Mouse (Mus musculus) testis, adult 2 months (tissue): Measurements from ENCODE around the gene Rapgef2. TPM values are rescaled to one million over a fixed set of nuclear protein-coding genes. Genes with fewer than 3 reads are reported as not detected.

Experiments used
- H3K27ac ChIP-seq: fragments of 200-500 bp; 2 replicates; pipeline ENCODE4 v1.5.1; 2012; ENCODE audit warnings: low read depth, low read length; ENCODE audit not compliant: control insufficient read depth, insufficient read depth
- H3K27me3 ChIP-seq: fragments of 200-500 bp; 2 replicates; pipeline ENCODE4 v1.6.1; 2012; ENCODE audit warnings: mild to moderate bottlenecking, low read length, moderate library complexity; ENCODE audit not compliant: control insufficient read depth, insufficient read depth
- H3K36me3 ChIP-seq: fragments of 200-500 bp; 2 replicates; pipeline ENCODE4 v1.6.1; 2012; ENCODE audit warnings: mild to moderate bottlenecking, low read length; ENCODE audit not compliant: control insufficient read depth, insufficient read depth
- H3K4me1 ChIP-seq: fragments of 200-500 bp; 2 replicates; pipeline ENCODE4 v1.6.1; 2012; ENCODE audit warnings: low read length; ENCODE audit not compliant: control insufficient read depth, insufficient read depth
- H3K4me3 ChIP-seq: fragments of 200-500 bp; 2 replicates; pipeline ENCODE4 v1.5.1; 2012; ENCODE audit warnings: low read depth, mild to moderate bottlenecking, low read length, moderate library complexity, mixed read lengths; ENCODE audit not compliant: control insufficient read depth
- CTCF ChIP-seq: fragments of 200-500 bp; IDR thresholded peaks from 2 replicates; pipeline ENCODE4 v1.5.1; 2012; ENCODE audit warnings: low read depth, mild to moderate bottlenecking, inconsistent platforms, low read length, moderate library complexity; ENCODE audit not compliant: control insufficient read depth, insufficient read depth, insufficient replicate concordance
- POLR2A ChIP-seq: fragments of 200-500 bp; IDR thresholded peaks from 2 replicates; pipeline ENCODE4 v1.6.1; 2012; ENCODE audit warnings: low read depth, mild to moderate bottlenecking, inconsistent platforms, low read length, moderate library complexity; ENCODE audit not compliant: control insufficient read depth
- polyA plus RNA-seq: library from polyadenylated mRNA; depleted of rRNA; stranded (reverse); fragments of >200 nt; gene quantifications from 2 replicates; pipeline ENCODE4 v1.2.3, GENCODE M21; 2012

The Rapgef2 gene
- polyA plus RNA-seq, 1 experiment = 1.6 TPM

GRCm38 (mm10) chr3:79283031-79283430 is 3.3 kb downstream of the Rapgef2 start:
- Histone ChIP-seq H3K27ac (no peak overlapping the region), H3K4me1 (peaks cover 12% of the 10 kb centered on the region), H3K4me3 (no peak overlapping the region), H3K36me3 (no peaks in the 10 kb centered on the region), H3K27me3 (no peaks in the 10 kb centered on the region)
- TF ChIP-seq CTCF (no peak), POLR2A (no peak)

GRCm38 (mm10) chr3:79275856-79276645 is 10.3 kb downstream of the Rapgef2 start:
- Histone ChIP-seq H3K4me3 (no peak overlapping the region), H3K36me3 (no peaks in the 10 kb centered on the region), H3K27me3 (no peaks in the 10 kb centered on the region), H3K27ac (no peak overlapping the region), H3K4me1 (no peaks in the 10 kb centered on the region)
- TF ChIP-seq POLR2A = no peak
- no peak for TF ChIP-seq CTCF

GRCm38 (mm10) chr3:79273350-79273749 is 13.0 kb downstream of the Rapgef2 start:
- TF ChIP-seq POLR2A = no peak
- TF ChIP-seq CTCF = no peak
- Histone ChIP-seq H3K36me3 (no peaks in the 10 kb centered on the region), H3K27me3 (no peaks in the 10 kb centered on the region), H3K4me3 (no peak overlapping the region), H3K27ac (no peak overlapping the region), H3K4me1 (no peaks in the 10 kb centered on the region)

GRCm38 (mm10) chr3:79272939-79273338 is 13.4 kb downstream of the Rapgef2 start:
- Histone ChIP-seq H3K27me3 (no peaks in the 10 kb centered on the region), H3K4me1 (no peaks in the 10 kb centered on the region), H3K27ac (no peak overlapping the region), H3K4me3 (no peak overlapping the region), H3K36me3 (no peaks in the 10 kb centered on the region)
- TF ChIP-seq POLR2A = no peak
- no peak for TF ChIP-seq CTCF

GRCm38 (mm10) chr3:79270980-79271555 is 15.2 kb downstream of the Rapgef2 start:
- Histone ChIP-seq H3K27ac (no peak overlapping the region), H3K27me3 (no peaks in the 10 kb centered on the region), H3K4me3 (no peak overlapping the region), H3K4me1 (no peaks in the 10 kb centered on the region), H3K36me3 (no peaks in the 10 kb centered on the region)
- no peak for TF ChIP-seq POLR2A

- no peaks in the 10 kb centered on the region for H3K27me3 ChIP-seq
- no peaks in the 10 kb centered on the region for H3K36me3 ChIP-seq
- H3K27ac ChIP-seq = no peak overlapping the region
- no peak overlapping the region for H3K4me3 ChIP-seq
- TF ChIP-seq CTCF (no peak), POLR2A (no peak)
- no peaks in the 10 kb centered on the region for H3K4me1 ChIP-seq
These were observed 16.4 kb downstream of the Rapgef2 start for GRCm38 (mm10) chr3:79269872-79270271.

- H3K27me3 ChIP-seq = no peaks in the 10 kb centered on the region
- H3K4me3 ChIP-seq = no peak overlapping the region
- H3K4me1 ChIP-seq = no peaks in the 10 kb centered on the region
- no peak overlapping the region for H3K27ac ChIP-seq
- H3K36me3 ChIP-seq = no peaks in the 10 kb centered on the region
- TF ChIP-seq POLR2A = no peak
These were observed 19.3 kb downstream of the Rapgef2 start for GRCm38 (mm10) chr3:79266976-79267375.

- no peak overlapping the region for H3K27ac ChIP-seq
- H3K27me3 ChIP-seq = no peaks in the 10 kb centered on the region
- H3K4me1 ChIP-seq = no peaks in the 10 kb centered on the region; the same call in 1 of the 2 replicates
- no peaks in the 10 kb centered on the region for H3K36me3 ChIP-seq
- TF ChIP-seq CTCF (no peak), POLR2A (no peak)
- no peak overlapping the region for H3K4me3 ChIP-seq
These were observed 24.5 kb downstream of the Rapgef2 start for GRCm38 (mm10) chr3:79261816-79262316.
